Mouse (Mus musculus): ENCODE measurements at regions not wholly inside any gene's neighbourhood (a gene's known extent, or its start where the extent isn't known, plus 50 kb on each side); places are given as distances from the start of the nearest gene placed in this dataset.
A peak's percentile ranks its signal among the peaks of the same experiment; 100 is the strongest.

DNA sequence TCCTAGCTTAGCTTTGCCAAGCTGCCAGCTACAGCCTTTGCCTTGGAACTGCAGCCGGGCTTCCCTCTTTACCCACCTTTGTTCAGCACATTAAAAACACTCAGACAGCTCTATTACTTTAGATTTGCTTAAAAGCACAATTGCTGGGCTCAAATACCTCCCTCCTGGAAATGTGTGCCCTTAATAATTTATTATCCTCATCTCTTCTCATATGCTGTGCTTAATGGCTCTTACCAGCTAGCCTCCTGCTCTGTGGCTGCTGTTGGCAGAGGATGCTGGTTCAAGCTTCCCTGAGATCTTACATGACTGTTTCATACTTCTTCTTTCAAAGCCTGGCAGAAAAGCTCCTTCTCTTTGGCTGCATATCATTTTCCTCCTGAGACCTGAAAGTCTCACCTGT, 378.1 kb upstream of the Cdh19 start:
- no peak for DNase-seq

DNA sequence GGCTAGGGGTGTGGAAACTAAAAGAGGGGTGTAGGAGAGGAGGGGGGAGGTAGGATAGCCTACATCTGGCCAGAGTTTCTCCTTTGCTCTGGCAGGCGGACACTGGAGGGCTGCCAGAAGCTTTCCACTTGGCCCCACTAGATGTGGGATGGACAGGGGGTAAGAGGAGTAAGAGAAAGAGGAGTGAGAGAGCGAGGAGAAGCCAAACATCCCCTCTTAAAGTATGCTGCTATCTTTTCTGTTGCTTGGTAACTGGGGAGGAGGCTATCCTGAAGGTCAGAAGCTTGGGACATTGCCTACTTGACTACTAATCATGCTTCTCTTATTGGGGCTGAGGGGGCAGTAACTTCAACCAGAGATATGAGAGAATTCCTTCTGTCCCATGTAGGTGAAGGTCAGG, 360.5 kb upstream of the Cdh19 start:
- peak in 1 of 2 experiments; percentile 7 for DNase-seq

DNA sequence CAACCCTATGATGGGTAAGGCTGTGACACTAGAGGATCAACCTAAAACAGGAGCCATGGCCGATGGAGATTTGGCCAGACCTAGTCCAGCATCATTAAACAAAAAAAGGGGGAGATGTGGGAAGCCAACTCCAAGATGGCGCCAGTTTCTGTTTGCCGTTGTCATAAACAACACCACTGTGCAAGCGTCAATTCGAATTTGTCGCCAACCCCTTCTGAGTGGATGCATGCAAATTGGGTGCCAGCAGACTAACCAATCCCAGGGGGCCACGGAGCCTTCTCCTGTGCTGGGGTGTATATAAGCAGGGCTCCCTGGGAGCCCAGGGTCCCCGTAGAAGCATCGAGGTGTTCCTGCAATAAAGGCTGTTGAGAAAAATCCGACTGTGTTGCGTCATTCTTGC, 324.9 kb upstream of the Cdh19 start:
- DNase-seq, result no peak

DNA sequence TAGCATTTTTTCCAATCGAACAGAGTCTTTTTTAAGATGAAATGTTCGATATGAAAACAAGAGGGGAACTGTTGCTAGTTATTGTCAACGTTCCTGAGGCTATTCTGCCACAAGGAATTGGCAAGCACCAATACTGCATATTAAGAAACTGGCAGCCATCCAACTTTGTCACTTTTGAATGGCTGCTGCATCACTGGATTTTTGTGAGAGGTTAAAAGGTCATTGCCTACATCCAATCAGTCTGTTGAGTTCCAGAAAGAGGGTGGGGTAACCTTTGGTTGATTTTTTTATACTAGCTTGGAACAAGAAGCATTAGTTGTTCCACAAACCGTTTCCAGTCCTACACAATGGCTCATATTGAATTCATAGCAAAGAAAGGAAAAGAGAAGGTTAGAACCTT, 309.0 kb upstream of the Cdh19 start:
- no peak for DNase-seq

DNA sequence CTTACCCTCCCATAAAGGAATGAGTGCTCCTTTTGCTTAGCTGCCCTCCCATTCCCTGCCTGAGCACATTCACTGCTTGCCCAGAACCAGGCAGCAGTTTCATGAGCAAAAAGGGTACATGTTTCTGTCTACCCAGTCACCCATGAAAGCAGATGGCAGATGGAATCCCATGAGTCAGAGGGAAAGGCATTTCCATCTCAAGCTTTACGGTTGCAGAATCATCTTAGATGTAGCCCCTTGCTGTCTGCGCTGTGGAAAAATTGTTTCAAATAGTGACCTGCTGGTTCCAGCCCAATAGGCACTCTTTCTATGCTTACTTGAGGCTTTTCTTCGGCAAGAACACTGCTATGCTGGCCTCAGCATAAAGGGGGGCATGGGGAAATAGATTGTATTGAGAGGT, 308.5 kb upstream of the Cdh19 start:
- no peak for DNase-seq

DNA sequence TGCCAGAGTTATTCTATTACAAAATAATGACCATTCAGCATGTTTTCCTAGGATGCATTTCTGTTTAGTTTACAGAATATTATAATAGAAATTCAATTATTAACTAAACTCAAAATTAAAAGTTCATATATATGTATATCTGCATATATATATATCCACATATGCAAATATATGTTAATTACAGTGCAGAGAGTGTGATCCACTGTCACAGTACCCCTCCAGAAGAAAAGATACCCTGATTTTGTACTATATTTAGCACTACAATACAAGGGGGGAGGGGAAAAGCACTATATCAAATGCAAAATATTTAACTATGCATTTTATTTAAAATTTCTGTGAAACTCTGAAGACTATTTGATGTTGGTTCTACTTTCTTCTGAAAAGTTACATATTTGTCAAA, 265.4 kb upstream of the Cdh19 start:
- no peak for DNase-seq

DNA sequence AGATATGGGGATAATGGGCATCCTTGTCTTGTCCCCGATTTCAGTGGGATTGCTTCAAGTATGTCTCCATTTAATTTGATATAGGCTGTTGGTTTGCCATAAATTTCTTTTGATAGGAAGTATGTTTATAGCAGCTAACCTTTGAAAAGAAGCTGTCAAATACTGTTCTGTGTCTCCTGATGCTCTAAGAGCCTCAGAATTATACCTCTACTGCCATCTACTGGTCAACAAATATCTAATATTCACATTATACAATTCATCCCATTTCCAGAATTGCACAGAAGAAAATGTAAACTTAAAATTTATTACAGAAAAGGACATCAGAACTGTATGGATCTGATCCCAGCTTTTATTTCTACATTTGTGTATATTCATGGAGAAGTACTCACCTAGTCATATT, 265.0 kb upstream of the Cdh19 start:
- DNase-seq, result no peak

Measured in lung, adult 18-20 months (tissue).